Mouse (Mus musculus) bone marrow macrophage, adult 2 months (primary cell): ENCODE results near the gene Arhgef9. TPM values are rescaled to one million over a fixed set of nuclear protein-coding genes. Genes with fewer than 3 reads are reported as not detected.

Source experiments
- H3K27ac ChIP-seq: 2 replicates; pipeline ENCODE4 v1.5.1; 2012; ENCODE audit warnings: low read depth, low read length; ENCODE audit not compliant: insufficient read depth
- H3K4me1 ChIP-seq: 2 replicates; pipeline ENCODE4 v1.6.1; 2012; ENCODE audit warnings: low read length; ENCODE audit not compliant: control insufficient read depth, insufficient read depth
- H3K4me3 ChIP-seq: 2 replicates; pipeline ENCODE4 v1.5.1; 2012; ENCODE audit warnings: mild to moderate bottlenecking, low read length, moderate library complexity; ENCODE audit not compliant: insufficient read depth
- CTCF ChIP-seq: IDR thresholded peaks from 2 replicates; pipeline ENCODE4 v1.5.1; 2012; ENCODE audit warnings: low read depth, mild to moderate bottlenecking, low read length, moderate library complexity
- POLR2A ChIP-seq: IDR thresholded peaks from 2 replicates; pipeline ENCODE4 v1.6.1; 2012; ENCODE audit warnings: mild to moderate bottlenecking, low read depth, low read length, borderline replicate concordance
- polyA plus RNA-seq: library from polyadenylated mRNA; stranded (reverse); fragments of >200 nt; gene quantifications from 2 replicates; pipeline ENCODE4 v1.2.4, GENCODE M21; 2012; ENCODE audit not compliant: missing spikeins, insufficient read depth, insufficient read length

The Arhgef9 gene
- polyA plus RNA-seq, 1 experiment, result 0.72 TPM

DNA sequence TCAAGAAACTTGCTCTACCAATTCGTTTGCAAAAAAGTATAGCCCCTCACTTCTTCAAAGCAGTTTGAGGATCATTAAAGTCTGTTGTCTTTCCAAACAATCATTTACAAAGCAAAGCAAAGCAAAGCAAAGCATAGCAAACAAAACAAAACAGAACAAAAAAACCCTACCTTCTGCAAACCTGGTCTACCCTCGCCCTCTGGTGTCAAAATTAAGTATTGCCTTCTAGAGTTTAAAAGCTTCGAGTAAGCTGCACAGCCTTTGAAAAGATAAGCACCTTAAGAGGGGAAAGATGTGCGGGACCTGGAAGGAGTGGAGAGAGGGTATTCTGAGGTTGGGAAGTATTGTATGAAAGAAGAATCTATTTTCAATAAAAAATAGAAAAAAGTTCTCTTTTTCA lies 184.6 kb downstream of the Arhgef9 start:
- H3K27ac ChIP-seq, result no peak overlapping the region
- TF ChIP-seq POLR2A (no peak), CTCF (no peak)
- H3K4me3 ChIP-seq, result no peak overlapping the region
- H3K4me1 ChIP-seq, result no peaks in the 10 kb centered on the region

Other genes starting within 250 kb of the Arhgef9 start
- gene Spin4, start 170.2 kb downstream of the Arhgef9 start, polyA plus RNA-seq, result 0.17 TPM in 1 of 2 replicates, not detected in the other
- 3.2 and 3.7 TPM in 2 replicates for gene Amer1, start 248.0 kb upstream of the Arhgef9 start, polyA plus RNA-seq